Mouse (Mus musculus) hindbrain, postnatal 0 days (tissue): ENCODE results near the gene Traf7. TPM values are rescaled to one million over a fixed set of nuclear protein-coding genes. Genes with fewer than 3 reads are reported as not detected.

Source experiments
- ATAC-seq: fragments of 200-750 bp; cut with Nextera tagmentation; 2 replicates; pipeline ENCODE4 v1.8.0; 2017; ENCODE audit warnings: mild to moderate bottlenecking, moderate TSS enrichment, moderate library complexity
- DNase-seq: peaks from one replicate; pipeline ENCODE4 v3.0.0-alpha.2; 2015; ENCODE audit warnings: low spot score
- H3K27ac ChIP-seq: fragments of 300-500 bp; sonication (generic); 2 replicates; pipeline ENCODE4 v1.5.1; 2014; ENCODE audit warnings: mild to moderate bottlenecking
- H3K27me3 ChIP-seq: fragments of 300-500 bp; sonication (generic); 2 replicates; pipeline ENCODE4 v1.6.1; 2014; ENCODE audit warnings: low read length, mixed read lengths; ENCODE audit not compliant: insufficient read depth
- H3K36me3 ChIP-seq: fragments of 300-500 bp; sonication (generic); 2 replicates; pipeline ENCODE4 v1.6.1; 2014; ENCODE audit warnings: low read length, mixed read lengths; ENCODE audit not compliant: insufficient read depth
- H3K4me1 ChIP-seq: fragments of 300-500 bp; sonication (generic); 2 replicates; pipeline ENCODE4 v1.6.1; 2014; ENCODE audit warnings: antibody characterized with exemption, low read length, mixed read lengths; ENCODE audit not compliant: insufficient read depth
- H3K4me2 ChIP-seq: fragments of 300-500 bp; sonication (generic); 2 replicates; pipeline ENCODE4 v1.6.1; 2014; ENCODE audit warnings: low read depth, mild to moderate bottlenecking, low read length, moderate library complexity, mixed read lengths
- H3K4me3 ChIP-seq: fragments of 300-500 bp; sonication (generic); 2 replicates; pipeline ENCODE4 v1.5.1; 2014; ENCODE audit warnings: low read length
- H3K9ac ChIP-seq: fragments of 300-500 bp; sonication (generic); replicated peaks from 2 replicates; pipeline ENCODE4 v1.6.1; 2014; ENCODE audit warnings: mild to moderate bottlenecking, low read length, moderate library complexity, mixed read lengths
- H3K9me3 ChIP-seq: fragments of 300-500 bp; sonication (generic); 2 replicates; pipeline ENCODE4 v1.6.1; 2016; ENCODE audit warnings: low read length, mixed read lengths
- CTCF ChIP-seq: IDR thresholded peaks from 2 replicates; pipeline ENCODE4 v1.5.1; 2016; ENCODE audit warnings: antibody characterized with exemption, control low read depth, low read depth
- WGBS: fragments of 180-500 bp; shearing (Covaris S2); extraction: QIAGEN DNeasy Blood & Tissue Kit; methylation state at CpG from one replicate; pipeline ENCODE4 v1.1.7; 2014; 5-methylcytosine and 5-hydroxymethylcytosine counted together
- polyA plus RNA-seq: library from polyadenylated mRNA; unstranded; fragments of >200 nt; fragmentation: Nextera tagmentation; extraction: Ambion mirVana; gene quantifications from 2 replicates; pipeline ENCODE4 v1.2.1, GENCODE M21; 2015
- total RNA-seq: library from RNA; depleted of rRNA; stranded (reverse); fragments of >200 nt; gene quantifications from 2 replicates; pipeline ENCODE4 v1.2.3, GENCODE M21; 2014

Gene Traf7
- total and polyA plus RNA-seq, 2 experiments from 2014 or later = 64.0 to 165 TPM

DNA sequence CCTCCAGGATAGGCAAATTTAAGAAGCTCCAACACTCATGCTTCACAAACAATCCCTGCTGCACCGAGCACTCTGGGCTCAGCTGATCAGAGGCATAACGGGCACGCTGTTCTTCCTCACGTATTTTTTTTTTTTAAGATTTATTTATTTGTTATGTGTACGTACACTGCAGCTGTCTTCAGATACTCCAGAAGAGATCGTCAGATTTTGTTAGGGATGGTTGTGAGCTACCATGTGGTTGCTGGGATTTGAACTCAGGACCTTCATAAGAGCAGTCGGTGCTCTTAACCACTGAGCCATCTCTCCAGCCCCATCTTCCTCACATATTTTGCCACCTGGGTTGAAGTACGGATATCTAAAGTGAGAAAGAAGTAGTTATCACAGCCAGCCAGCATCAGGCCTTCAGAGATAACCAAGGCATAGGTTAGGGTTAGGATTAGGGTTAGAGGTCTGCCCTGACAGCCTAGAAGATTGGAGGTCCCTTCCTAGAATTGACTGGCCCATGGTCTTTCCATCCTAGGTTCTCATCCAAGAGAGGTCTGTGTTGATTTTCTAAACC, 6.5 kb upstream of the Traf7 start, which contains the start of gene Rab26:
Gene Rab26, minus strand, starts transcription at position 51 of the 559 bp plus-strand sequence.
- ATAC-seq (no peak), DNase-seq (no peak)
- Histone ChIP-seq H3K4me1 (peaks cover 32% of the 10 kb centered on the region), H3K27ac (peak within 1 kb of the TSS; percentile 69; the same call in 1 of the 2 replicates), H3K4me3 (peak within 1 kb of the TSS; percentile 41), H3K9ac (peak within 1 kb of the TSS; percentile 62), H3K36me3 (no peaks in the 10 kb centered on the region), H3K4me2 (peak within 1 kb of the TSS; percentile 74), H3K27me3 (no peaks in the 10 kb centered on the region), H3K9me3 (no peaks in the 10 kb centered on the region)
- no peak for TF ChIP-seq CTCF
- 86% methylated on average over 8 of the region's 8 CpGs for WGBS

DNA sequence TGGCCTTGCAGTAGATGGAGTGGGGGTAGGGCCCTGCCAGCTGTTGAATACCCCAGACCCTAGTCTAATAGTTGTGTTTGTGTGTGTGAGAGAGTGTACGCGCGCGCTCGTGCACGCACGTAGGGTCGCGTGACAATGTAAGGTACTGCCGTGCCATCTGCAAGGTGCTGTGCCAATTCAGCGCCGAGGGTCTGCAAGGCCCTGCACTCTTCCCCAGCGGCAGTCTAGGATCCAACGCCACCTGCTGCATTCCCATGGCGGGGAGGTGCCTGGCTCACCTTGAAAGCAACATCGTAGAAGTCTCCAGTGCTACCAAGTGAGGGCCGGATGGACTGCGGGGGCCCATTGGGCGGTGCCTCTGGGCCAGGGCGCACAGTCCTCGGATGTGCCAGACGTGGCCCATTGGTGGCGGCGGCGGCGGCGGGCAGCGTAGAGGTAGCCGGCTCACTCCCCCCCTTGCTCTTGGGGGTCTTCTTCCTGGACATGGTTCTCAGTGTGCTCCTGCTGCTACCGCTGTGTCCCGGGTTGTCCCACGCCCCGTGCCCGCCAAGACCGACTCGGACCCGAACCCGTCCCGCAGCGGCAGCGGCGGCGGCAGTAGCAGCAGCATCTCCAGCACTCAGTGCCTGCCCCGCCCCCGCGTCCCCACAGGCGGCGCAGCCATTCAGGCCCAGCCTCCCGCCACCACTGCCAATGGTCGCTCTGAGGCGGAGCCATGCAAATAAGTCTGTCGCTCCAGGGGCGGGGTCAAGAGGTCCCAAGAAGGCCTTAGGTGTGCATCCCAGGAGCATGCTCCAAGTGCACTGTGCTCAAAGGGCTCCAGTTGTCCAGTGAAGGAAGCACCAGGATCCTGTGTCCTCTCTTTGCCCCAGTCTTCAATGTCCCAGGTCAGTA, 5.6 kb upstream of the Traf7 start:
- ATAC-seq = peak; percentile 69
- peak; percentile 34 for TF ChIP-seq CTCF
- DNase-seq = peak; percentile 84
- WGBS = 6% methylated on average over 52 of the region's 53 CpGs
- Histone ChIP-seq H3K4me2 (peak overlapping the region; percentile 74), H3K4me1 (peaks cover 32% of the 10 kb centered on the region), H3K9me3 (no peaks in the 10 kb centered on the region), H3K36me3 (no peaks in the 10 kb centered on the region), H3K27me3 (no peaks in the 10 kb centered on the region), H3K9ac (peak overlapping the region; percentile 62), H3K27ac (peak overlapping the region; percentile 69; the same call in 1 of the 2 replicates), H3K4me3 (peak overlapping the region; percentile 41)

DNA sequence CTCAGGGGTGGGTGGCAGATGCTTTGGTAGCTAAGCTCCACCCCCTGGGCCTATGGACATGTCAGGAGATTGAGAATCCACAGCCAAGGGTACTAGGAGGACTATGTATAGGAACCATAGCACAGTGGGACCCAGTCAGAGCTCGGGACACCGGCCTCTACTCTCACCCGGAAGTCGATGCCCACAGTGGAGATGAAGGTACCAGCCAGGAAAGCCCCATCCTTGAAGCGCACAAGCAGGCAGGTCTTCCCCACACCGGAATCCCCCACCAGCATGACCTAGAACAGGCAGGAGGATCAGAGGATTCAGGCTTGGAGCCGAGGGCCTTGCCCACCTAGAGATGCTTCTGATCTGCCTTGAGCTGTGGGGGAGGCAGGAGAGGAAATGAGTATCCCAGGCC, 4.3 kb upstream of the Traf7 start:
- H3K9me3 ChIP-seq = no peaks in the 10 kb centered on the region
- peak overlapping the region; percentile 74; the same call in 1 of the 2 replicates for H3K4me2 ChIP-seq
- H3K36me3 ChIP-seq = no peaks in the 10 kb centered on the region
- no peak overlapping the region for H3K4me3 ChIP-seq
- no peak for TF ChIP-seq CTCF
- DNase-seq = no peak
- H3K27ac ChIP-seq = no peak overlapping the region
- 77% methylated on average over 7 of the region's 7 CpGs for WGBS
- no peak overlapping the region; the same call in 1 of the 2 replicates for H3K9ac ChIP-seq
- no peaks in the 10 kb centered on the region for H3K27me3 ChIP-seq
- H3K4me1 ChIP-seq = peaks cover 28% of the 10 kb centered on the region
- ATAC-seq = no peak

DNA sequence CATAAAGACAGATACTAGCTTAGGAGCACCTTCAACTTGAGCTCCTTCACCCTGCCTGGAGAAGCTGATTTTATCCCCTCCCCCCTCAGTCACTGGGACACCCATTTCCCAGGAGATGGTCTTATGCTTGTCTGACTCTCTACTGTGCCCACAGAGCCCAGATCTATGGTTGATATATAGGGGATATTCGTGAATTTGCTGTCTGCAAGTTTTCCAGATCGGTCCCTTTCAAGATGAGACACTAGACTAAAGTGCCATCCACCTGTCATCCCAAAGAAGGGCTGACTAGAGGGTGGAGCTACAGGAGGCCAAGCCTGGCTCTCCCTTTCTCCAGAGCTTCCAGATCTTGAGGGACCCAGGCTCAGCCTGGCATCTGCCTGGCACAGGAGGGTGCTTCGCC, 3.3 kb upstream of the Traf7 start:
- Histone ChIP-seq H3K36me3 (no peaks in the 10 kb centered on the region), H3K9ac (no peak overlapping the region), H3K27ac (no peak overlapping the region), H3K9me3 (no peaks in the 10 kb centered on the region), H3K4me1 (peaks cover 31% of the 10 kb centered on the region), H3K27me3 (no peaks in the 10 kb centered on the region), H3K4me3 (no peak overlapping the region), H3K4me2 (no peak overlapping the region)
- 59% methylated on average over 3 of the region's 3 CpGs for WGBS
- no peak for DNase-seq
- TF ChIP-seq CTCF = no peak
- ATAC-seq = no peak

DNA sequence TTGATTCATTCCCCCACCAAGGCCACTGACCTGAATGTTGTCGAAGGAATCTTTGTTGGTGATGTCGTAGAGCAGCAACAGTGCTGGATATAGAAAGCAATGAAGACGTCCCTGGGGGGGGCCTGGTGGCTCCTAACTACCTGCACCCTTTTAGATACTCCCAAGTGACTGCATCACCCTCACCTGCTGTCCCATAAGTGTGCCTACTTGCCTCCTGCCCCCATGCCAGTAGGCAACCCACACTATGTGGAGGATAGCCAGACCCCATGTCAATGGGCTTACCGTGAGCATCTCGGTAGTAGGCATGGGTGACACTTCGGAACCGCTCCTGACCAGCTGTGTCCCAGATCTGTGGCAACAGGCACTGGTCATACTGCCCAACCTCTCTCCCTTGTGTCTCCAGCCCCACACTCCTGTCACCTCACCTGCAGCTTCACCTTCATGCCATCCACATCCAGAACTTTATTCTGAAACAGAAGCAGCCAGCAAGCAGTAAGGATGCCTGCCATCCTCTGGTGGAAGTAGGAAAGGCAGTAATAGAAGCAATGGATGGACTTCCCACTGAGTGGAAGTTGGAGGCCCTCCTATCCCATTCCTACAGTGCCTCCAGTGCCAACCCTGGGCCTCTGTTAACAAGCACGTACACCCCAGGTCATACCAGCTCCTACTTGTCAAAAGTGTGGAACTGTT, 2.8 kb upstream of the Traf7 start:
- no peak for DNase-seq
- no peak overlapping the region for H3K4me3 ChIP-seq
- peak overlapping the region; percentile 71; the same call in 1 of the 2 replicates for H3K9ac ChIP-seq
- WGBS = 33% methylated on average over 8 of the region's 8 CpGs
- H3K27me3 ChIP-seq = no peaks in the 10 kb centered on the region
- ATAC-seq = no peak
- TF ChIP-seq CTCF = peak; percentile 62
- no peaks in the 10 kb centered on the region for H3K9me3 ChIP-seq
- peak overlapping the region; percentile 90 for H3K4me2 ChIP-seq
- peaks cover 31% of the 10 kb centered on the region for H3K4me1 ChIP-seq
- H3K36me3 ChIP-seq = no peaks in the 10 kb centered on the region
- peak overlapping the region; percentile 2; the same call in 1 of the 2 replicates for H3K27ac ChIP-seq

DNA sequence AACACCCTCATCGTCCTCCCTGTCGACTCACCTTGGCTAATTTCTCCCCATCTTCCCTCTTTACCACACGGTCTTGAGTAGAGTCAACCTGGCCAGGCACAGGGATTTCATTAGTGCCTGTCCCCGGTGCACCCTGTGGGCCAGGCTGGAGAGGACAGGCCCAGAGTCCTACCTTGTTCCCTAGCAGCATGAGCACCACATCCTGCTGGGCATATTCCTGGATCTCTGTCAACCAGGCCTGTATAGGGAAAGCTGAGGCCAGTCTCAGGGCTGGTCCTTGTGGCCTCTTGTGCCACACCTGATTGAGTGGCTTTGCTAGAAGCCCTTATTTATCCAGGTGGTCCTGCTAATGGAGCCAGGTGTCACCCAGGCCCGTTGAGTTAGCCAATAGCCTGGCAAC, 2.1 kb upstream of the Traf7 start:
- ATAC-seq = no peak
- H3K36me3 ChIP-seq = no peaks in the 10 kb centered on the region
- no peaks in the 10 kb centered on the region for H3K27me3 ChIP-seq
- H3K27ac ChIP-seq = peak overlapping the region; percentile 2; the same call in 1 of the 2 replicates
- TF ChIP-seq CTCF = no peak
- peak overlapping the region; percentile 71 for H3K9ac ChIP-seq
- no peak for DNase-seq
- 29% methylated on average over 5 of the region's 5 CpGs for WGBS
- peak overlapping the region; percentile 90 for H3K4me2 ChIP-seq
- H3K4me3 ChIP-seq = peak overlapping the region; percentile 60
- H3K4me1 ChIP-seq = peaks cover 31% of the 10 kb centered on the region
- H3K9me3 ChIP-seq = no peaks in the 10 kb centered on the region
